Mouse (Mus musculus) MEL (cell line): Measurements from ENCODE around the gene Tlcd2. TPM values are rescaled to one million over a fixed set of nuclear protein-coding genes. Genes with fewer than 3 reads are reported as not detected.

Experiments used
- DNase-seq: peaks from one replicate; pipeline ENCODE4 v3.0.0; 2011; ENCODE audit warnings: low read depth, low spot score
- H3K27ac ChIP-seq: 2 replicates; pipeline ENCODE4 v1.5.1; 2012; ENCODE audit warnings: low read depth, mild to moderate bottlenecking, control low read depth, low read length, moderate library complexity; ENCODE audit not compliant: control insufficient read depth
- H3K27me3 ChIP-seq, 2 experiments: fragments of 150-350 bp in 1 of 2; sonication (generic) in 1 of 2; 2 replicates each; pipeline ENCODE4 v1.6.1; 2012; ENCODE audit warnings: low read length in 2 of 2, mild to moderate bottlenecking in 2 of 2, improper control_type of control experiment in 1 of 2, moderate library complexity in 1 of 2; ENCODE audit not compliant: insufficient read depth in 2 of 2, control insufficient read depth in 1 of 2
- H3K36me3 ChIP-seq, 2 experiments: 2 replicates each; pipeline ENCODE4 v1.6.1; 2012 to 2014; ENCODE audit warnings: low read length in 2 of 2, improper control_type of control experiment in 1 of 2, inconsistent platforms in 1 of 2, mild to moderate bottlenecking in 1 of 2; ENCODE audit not compliant: insufficient read depth in 2 of 2, control insufficient read depth in 1 of 2
- H3K4me1 ChIP-seq, 2 experiments: fragments of 150-350 bp in 1 of 2; sonication (generic) in 1 of 2; 2 replicates each; pipeline ENCODE4 v1.6.1; 2012; ENCODE audit warnings: low read length in 2 of 2, improper control_type of control experiment in 1 of 2, mild to moderate bottlenecking in 1 of 2; ENCODE audit not compliant: insufficient read depth in 2 of 2, control insufficient read depth in 1 of 2
- H3K4me3 ChIP-seq, 2 experiments: fragments of 150-350 bp in 1 of 2; sonication (generic) in 1 of 2; 2 replicates each; pipeline ENCODE4 v1.5.1; 2012; ENCODE audit warnings: low read depth in 2 of 2, low read length in 2 of 2, mild to moderate bottlenecking in 2 of 2, moderate library complexity in 2 of 2, control low read depth in 1 of 2, improper control_type of control experiment in 1 of 2; ENCODE audit not compliant: control insufficient read depth in 1 of 2, insufficient read depth in 1 of 2
- H3K79me2 ChIP-seq: 2 replicates; pipeline ENCODE4 v1.6.1; 2012; ENCODE audit warnings: mild to moderate bottlenecking, low read length, moderate library complexity; ENCODE audit not compliant: control insufficient read depth, poor library complexity, insufficient read depth
- H3K9ac ChIP-seq: 2 replicates; pipeline ENCODE4 v1.6.1; 2012; ENCODE audit warnings: low read depth, mild to moderate bottlenecking, control low read depth, low read length, moderate library complexity; ENCODE audit not compliant: control insufficient read depth, poor library complexity, severe bottlenecking
- H3K9me3 ChIP-seq: fragments of 150-350 bp; sonication (generic); replicated peaks from 2 replicates; pipeline ENCODE4 v1.6.1; 2012; ENCODE audit warnings: mild to moderate bottlenecking, low read length, improper control_type of control experiment, moderate library complexity; ENCODE audit not compliant: insufficient read depth
- CHD1 ChIP-seq: IDR thresholded peaks from 2 replicates; pipeline ENCODE4 v1.6.1; 2012; ENCODE audit warnings: low read depth, mild to moderate bottlenecking, inconsistent platforms, low read length, improper control_type of control experiment
- CHD2 ChIP-seq: IDR thresholded peaks from 2 replicates; pipeline ENCODE4 v1.6.1; 2011; ENCODE audit warnings: low read length, improper control_type of control experiment
- E2F4 ChIP-seq: IDR thresholded peaks from 2 replicates; pipeline ENCODE4 v1.6.1; 2011; ENCODE audit warnings: low read depth, low read length, improper control_type of control experiment, borderline replicate concordance
- ELF1 ChIP-seq: IDR thresholded peaks from 2 replicates; pipeline ENCODE4 v1.6.1; 2014; ENCODE audit warnings: low read depth, mild to moderate bottlenecking, inconsistent platforms, low read length, improper control_type of control experiment, moderate library complexity
- EP300 ChIP-seq, 2 experiments: IDR thresholded peaks; 2 replicates each; pipeline ENCODE4 v1.6.1; 2011; ENCODE audit warnings: improper control_type of control experiment in 2 of 2, low read length in 2 of 2, low read depth in 1 of 2, mild to moderate bottlenecking in 1 of 2
- GABPA ChIP-seq: IDR thresholded peaks from 2 replicates; pipeline ENCODE4 v1.6.1; 2012; ENCODE audit warnings: low read depth, mild to moderate bottlenecking, inconsistent platforms, low read length, improper control_type of control experiment, moderate library complexity
- GATA1 ChIP-seq: IDR thresholded peaks from 2 replicates; pipeline ENCODE4 v1.6.1; 2011; ENCODE audit warnings: low read depth, low read length, improper control_type of control experiment
- JUND ChIP-seq: IDR thresholded peaks from 2 replicates; pipeline ENCODE4 v1.6.1; 2011; ENCODE audit warnings: low read depth, mild to moderate bottlenecking, improper control_type of control experiment, low read length
- MAFK ChIP-seq: IDR thresholded peaks from 2 replicates; pipeline ENCODE4 v1.6.1; 2011; ENCODE audit warnings: low read depth, mild to moderate bottlenecking, low read length, improper control_type of control experiment, borderline replicate concordance
- MEF2A ChIP-seq: IDR thresholded peaks from 2 replicates; pipeline ENCODE4 v1.6.1; 2014; ENCODE audit warnings: low read depth, mild to moderate bottlenecking, inconsistent platforms, low read length, improper control_type of control experiment; ENCODE audit not compliant: poor library complexity, insufficient replicate concordance, severe bottlenecking; ENCODE audit errors: extremely low read depth
- MXI1 ChIP-seq: IDR thresholded peaks from 2 replicates; pipeline ENCODE4 v1.6.1; 2011; ENCODE audit warnings: mild to moderate bottlenecking, low read depth, low read length, improper control_type of control experiment
- NELFE ChIP-seq: IDR thresholded peaks from 2 replicates; pipeline ENCODE4 v1.6.1; 2011; ENCODE audit warnings: low read depth, low read length, improper control_type of control experiment
- NRF1 ChIP-seq: IDR thresholded peaks from 2 replicates; pipeline ENCODE4 v1.6.1; 2014; ENCODE audit warnings: low read depth, mild to moderate bottlenecking, inconsistent platforms, low read length, improper control_type of control experiment, moderate library complexity; ENCODE audit not compliant: poor library complexity, insufficient read depth, severe bottlenecking
- POLR2A ChIP-seq, 2 experiments: IDR thresholded peaks; 2 replicates each; pipeline ENCODE4 v1.6.1; 2011 to 2012; ENCODE audit warnings: low read length in 2 of 2, mild to moderate bottlenecking in 2 of 2, control low read depth in 1 of 2, improper control_type of control experiment in 1 of 2, low read depth in 1 of 2, moderate library complexity in 1 of 2; ENCODE audit not compliant: control insufficient read depth in 1 of 2, insufficient read depth in 1 of 2, poor library complexity in 1 of 2
- POLR2AphosphoS5 ChIP-seq: IDR thresholded peaks from 2 replicates; pipeline ENCODE4 v1.6.1; 2012; ENCODE audit warnings: low read depth, borderline replicate concordance, mild to moderate bottlenecking, inconsistent platforms, low read length, moderate library complexity, mixed read lengths
- UBTF ChIP-seq: IDR thresholded peaks from 2 replicates; pipeline ENCODE4 v1.6.1; 2012; ENCODE audit warnings: low read depth, mild to moderate bottlenecking, inconsistent platforms, low read length, improper control_type of control experiment, moderate library complexity, borderline replicate concordance; ENCODE audit not compliant: insufficient read depth
- ZC3H11A ChIP-seq: IDR thresholded peaks from 2 replicates; pipeline ENCODE4 v1.6.1; 2012; ENCODE audit warnings: low read depth, mild to moderate bottlenecking, inconsistent platforms, low read length, improper control_type of control experiment
- ZKSCAN1 ChIP-seq: IDR thresholded peaks from 2 replicates; pipeline ENCODE4 v1.6.1; 2012; ENCODE audit warnings: low read depth, mild to moderate bottlenecking, inconsistent platforms, low read length, improper control_type of control experiment, moderate library complexity
- ZNF384 ChIP-seq: IDR thresholded peaks from 2 replicates; pipeline ENCODE4 v1.6.1; 2012; ENCODE audit warnings: low read depth, mild to moderate bottlenecking, inconsistent platforms, low read length, improper control_type of control experiment
- polyA plus RNA-seq, 2 experiments: library from polyadenylated mRNA; stranded (reverse) in 1 of 2; unstranded in 1 of 2; fragments of >175 nt in 1 of 2; fragments of >200 nt in 1 of 2; gene quantifications; 2 replicates each; pipeline versions ENCODE4 v1.2.1 to v1.2.4; 2012; ENCODE audit warnings: low replicate concordance in 2 of 2, low read depth in 1 of 2; ENCODE audit not compliant: insufficient read length in 2 of 2, insufficient read depth in 1 of 2, missing spikeins in 1 of 2
- total RNA-seq: library from RNA; depleted of rRNA; stranded (reverse); fragments of 300-350 nt; gene quantifications from 2 replicates; pipeline ENCODE4 v1.2.3, GENCODE M21; 2012

Gene Tlcd2
- total and polyA plus RNA-seq, 3 experiments, result 0.50 to 0.86 TPM; not detected in 1

DNA sequence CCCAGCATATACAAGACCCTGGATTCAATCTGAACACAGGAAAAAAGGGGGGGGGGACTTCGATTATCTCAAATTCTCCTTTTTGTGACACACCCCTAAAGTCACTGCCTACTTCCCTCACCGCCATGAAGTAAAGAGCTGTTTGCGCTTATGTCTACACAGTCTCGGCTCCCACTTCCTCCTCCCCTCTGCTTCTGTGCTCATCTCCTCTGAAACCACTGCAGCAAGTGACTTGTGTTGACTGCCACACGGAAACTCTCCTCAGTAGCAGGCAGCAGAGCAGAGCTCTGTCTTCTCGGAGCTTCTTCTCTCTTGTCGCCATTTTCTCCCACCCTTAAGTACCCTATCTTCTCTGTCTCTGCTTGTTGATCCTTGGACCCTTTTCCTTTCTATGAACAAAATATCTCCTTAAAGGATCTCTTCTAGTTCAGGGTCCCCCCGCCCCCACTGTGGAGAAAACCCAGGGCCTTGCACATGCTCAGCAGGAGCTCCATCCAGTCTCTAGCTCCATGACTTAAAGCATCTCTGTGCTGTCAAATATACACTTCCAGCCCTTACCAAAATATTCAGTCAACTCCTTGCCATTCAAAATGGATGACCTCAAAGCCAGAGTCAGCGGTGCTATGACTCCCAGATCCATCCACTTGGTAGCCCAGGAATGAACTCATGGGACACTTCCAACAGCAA, 32.4 kb upstream of the Tlcd2 start:
- DNase-seq, result peak; percentile 87
- peak overlapping the region; percentile 33 for H3K27ac ChIP-seq

DNA sequence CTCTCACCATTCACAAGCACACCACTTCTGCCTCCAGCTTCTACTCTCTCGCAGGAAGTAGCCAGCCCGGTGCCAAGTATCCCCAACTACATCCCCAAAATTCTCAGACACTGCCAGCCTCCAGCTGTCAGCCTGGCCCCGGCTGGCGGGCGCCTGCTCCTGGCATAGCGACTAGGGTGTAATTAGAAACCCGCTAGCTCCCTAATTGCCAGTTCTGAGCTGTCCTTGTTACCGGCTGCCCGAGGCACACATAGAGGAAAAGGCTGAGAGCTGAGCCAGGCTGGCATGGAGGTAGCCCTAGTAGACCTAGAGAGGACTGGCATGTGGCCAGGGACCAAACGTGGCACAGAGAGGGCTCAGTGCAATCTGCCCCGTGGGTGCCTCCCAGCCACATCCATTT, 30.2 kb upstream of the Tlcd2 start:
- Histone ChIP-seq H3K9ac (no peak overlapping the region), H3K79me2 (no peaks in the 10 kb centered on the region), H3K27ac (no peak overlapping the region), H3K9me3 (no peaks in the 10 kb centered on the region), H3K36me3 (peaks cover 0 to 2% of the 10 kb centered on the region in 2 experiments; a peak in 1 of 4 replicates), H3K4me1 (peaks cover 0 to 14% of the 10 kb centered on the region in 2 experiments; a peak in 2 of 4 replicates), H3K4me3 (no peak overlapping the region), H3K27me3 (no peaks in the 10 kb centered on the region)
- TF ChIP-seq UBTF (no peak), GABPA (no peak), JUND (no peak), E2F4 (no peak), POLR2AphosphoS5 (no peak)
- DNase-seq, result no peak

More for the DNA sequence above, 32.4 kb upstream of the Tlcd2 start:
- H3K27me3 ChIP-seq, result no peaks in the 10 kb centered on the region
- H3K9ac ChIP-seq, result peak overlapping the region; percentile 46
- H3K9me3 ChIP-seq, result no peaks in the 10 kb centered on the region
- H3K36me3 ChIP-seq, result peaks cover 0 to 2% of the 10 kb centered on the region in 2 experiments; a peak in 1 of 4 replicates
- TF ChIP-seq CHD1 (0 out of 2 replicates have a peak, but pooled peaks have one; percentile 53), MAFK (no peak), ZNF384 (no peak), ZKSCAN1 (no peak), NRF1 (peak; percentile 62), MEF2A (no peak), MXI1 (peak; percentile 59; the same call in 1 of the 2 replicates), CHD2 (no peak), GATA1 (peak; percentile 31; the same call in 1 of the 2 replicates), POLR2A (IDR thresholded peaks at IDR 0.05; ENCODE audit: control insufficient read depth in 1 of 2, insufficient read depth in 1 of 2, low read depth in 1 of 2, low read length in 2 of 2, poor library complexity in 1 of 2) (0 out of 4 replicates have a peak, but pooled peaks of 1 of the 2 experiments have one; percentile 31), E2F4 (no peak), NELFE (no peak; the same call in 1 of the 2 replicates), ZC3H11A (no peak), EP300 (IDR thresholded peaks at IDR 0.05; ENCODE audit: low read depth in 1 of 2, low read length in 2 of 2) (no peak; a peak in 1 of 4 replicates), ELF1 (peak; percentile 61)
- H3K4me3 ChIP-seq, result peak overlapping the region; percentile 1 to 37
- H3K4me1 ChIP-seq, result peaks cover 0 to 14% of the 10 kb centered on the region in 2 experiments; a peak in 2 of 4 replicates
- no peaks in the 10 kb centered on the region for H3K79me2 ChIP-seq
